Mouse (Mus musculus): ENCODE measurements at regions not wholly inside any gene's neighbourhood (a gene's known extent, or its start where the extent isn't known, plus 50 kb on each side); places are given as distances from the start of the nearest gene placed in this dataset.

DNA sequence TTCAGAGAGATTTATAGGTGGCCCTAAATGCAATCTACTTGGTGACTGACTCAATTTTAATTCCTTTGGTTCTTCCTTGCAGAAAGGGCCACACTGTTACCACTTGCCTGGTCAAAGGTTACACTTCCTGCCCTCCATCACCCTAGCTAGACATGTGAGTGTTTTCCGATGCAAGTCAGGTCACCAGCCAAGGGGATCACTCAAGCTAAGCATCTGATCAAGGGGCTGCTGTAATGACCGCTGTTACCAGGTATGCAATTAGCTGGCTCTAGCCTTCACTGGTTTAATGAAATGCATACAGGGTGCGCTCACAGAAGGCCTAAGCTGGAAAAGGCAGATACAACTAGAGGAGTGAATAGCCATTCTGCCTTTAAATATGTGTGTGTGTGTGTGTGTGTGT, 105.1 kb downstream of the Mtx2 start:
- no peak for DNase-seq (ENCODE audit: low spot score in 2 of 2)

- DNase-seq (ENCODE audit: low spot score in 2 of 2): peak; percentile 31 to 61
Observed at GRCm38 (mm10) chr2:74933190-74933589, 107.6 kb downstream of the Mtx2 start.

DNA sequence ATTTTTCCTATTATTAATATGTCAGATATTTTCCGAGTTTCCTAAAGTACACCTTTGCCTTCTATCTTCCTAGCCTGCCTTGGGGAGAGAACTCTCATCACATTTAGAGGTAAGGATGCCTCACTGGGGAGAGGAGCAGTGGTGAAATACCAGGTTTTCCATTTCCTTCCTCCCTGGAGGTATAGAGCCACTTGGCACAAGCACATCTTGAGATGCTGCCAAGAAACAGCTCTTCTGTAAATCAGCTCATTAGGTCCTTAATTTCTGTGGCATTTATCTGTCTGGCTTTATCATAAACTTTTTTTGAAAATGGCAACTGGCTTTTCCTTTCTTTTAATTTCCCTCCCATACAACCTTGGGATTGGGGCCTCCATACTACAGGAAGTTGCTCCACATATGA, 108.2 kb downstream of the Mtx2 start:
- no peak for DNase-seq (ENCODE audit: low spot score in 2 of 2)

- no peak for DNase-seq (ENCODE audit: low spot score in 2 of 2)
Observed at GRCm38 (mm10) chr2:74938711-74939110, 113.1 kb downstream of the Mtx2 start.

DNA sequence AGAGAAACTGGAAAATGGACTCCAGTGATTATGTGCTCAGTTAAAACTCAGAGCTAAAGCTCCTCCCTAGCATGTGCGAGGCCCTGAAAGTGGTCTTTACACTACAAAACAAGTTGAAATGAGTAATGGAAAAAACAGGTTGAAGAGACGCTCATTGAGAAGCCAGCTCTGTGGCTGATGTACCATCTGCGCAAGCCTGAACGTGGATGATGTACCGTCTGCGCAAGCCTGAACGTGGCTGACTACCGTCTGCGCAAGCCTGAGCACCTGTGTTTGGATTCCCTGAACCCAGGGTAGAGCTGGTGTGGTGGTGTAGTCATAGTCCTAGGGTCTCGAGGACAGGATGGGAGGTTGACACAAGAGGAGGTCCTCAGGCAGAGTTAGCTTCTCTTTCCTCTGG, 116.4 kb downstream of the Mtx2 start:
- no peak for DNase-seq (ENCODE audit: low spot score in 2 of 2)

DNA sequence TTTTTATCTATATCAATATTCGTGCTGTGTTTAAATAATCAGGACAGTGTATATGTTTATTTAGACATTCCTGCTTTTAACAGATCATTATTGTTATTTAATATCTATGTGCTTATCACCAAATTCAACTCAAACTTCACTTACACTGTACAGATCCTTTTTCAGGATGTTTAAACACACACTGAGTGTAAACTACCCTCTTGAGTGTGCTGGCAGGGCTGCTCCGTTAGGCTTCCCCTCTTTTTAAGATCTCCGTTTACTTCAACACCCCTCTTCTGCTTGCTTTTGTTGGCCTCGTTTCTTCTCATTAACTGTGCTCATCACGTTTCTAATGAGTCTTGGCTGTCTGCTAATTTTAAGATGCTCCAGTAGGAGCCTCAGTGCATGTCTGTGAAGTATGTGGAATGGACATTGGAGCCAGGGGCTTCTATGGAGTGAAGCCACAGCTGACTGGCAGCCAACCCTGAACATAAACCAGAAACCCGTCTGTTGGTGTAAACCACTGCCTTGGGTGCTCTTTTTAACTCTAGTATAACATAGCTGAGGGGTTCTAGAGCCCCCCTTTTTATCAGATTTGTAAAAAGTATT, 117.1 kb downstream of the Mtx2 start:
- DNase-seq (ENCODE audit: low spot score in 2 of 2): no peak

GRCm38 (mm10) chr2:74945185-74945749, 119.7 kb downstream of the Mtx2 start:
- DNase-seq (ENCODE audit: low spot score in 2 of 2): no peak

DNA sequence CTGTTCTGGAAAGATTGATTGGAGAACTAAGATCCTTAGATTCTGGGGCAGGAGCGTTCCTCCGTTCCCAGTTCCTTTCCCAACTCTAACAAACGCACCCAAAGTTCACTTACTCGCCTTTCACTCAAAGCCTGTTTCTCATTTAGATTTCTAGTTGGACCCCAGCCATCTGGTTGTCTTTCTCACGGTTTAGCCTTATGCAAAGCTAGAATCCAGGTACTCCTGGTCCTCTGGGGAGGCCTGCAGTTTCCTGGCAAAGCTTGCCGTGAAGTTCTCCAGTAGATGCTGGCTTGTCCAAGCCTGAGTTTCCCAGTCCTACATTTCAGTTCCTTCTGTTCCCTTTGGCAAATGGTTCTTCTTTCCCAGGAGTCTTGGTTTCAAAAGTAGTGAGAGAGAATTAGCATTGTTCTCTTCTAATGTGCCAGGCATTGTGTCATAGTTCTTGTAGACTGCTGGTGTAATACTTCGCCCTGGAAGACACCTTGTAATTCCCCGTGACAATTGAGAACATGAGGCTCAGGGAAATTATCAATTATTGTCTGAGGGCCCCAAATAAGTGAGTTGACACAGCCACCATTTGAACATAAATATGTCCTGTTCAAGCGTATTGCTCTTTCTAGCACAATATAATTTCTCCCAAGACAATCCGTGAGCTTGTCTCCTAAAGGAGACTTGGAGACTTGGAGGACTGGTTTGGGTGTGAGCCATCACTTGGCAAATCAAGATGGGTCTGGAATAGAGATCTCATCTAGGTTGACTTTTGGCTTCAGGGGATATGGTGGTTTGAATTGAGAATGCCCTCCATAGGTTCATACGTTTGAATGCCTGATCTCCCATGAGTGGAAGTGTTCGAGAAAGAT, 126.0 kb downstream of the Mtx2 start:
- DNase-seq (ENCODE audit: low spot score in 2 of 2): no peak

DNA sequence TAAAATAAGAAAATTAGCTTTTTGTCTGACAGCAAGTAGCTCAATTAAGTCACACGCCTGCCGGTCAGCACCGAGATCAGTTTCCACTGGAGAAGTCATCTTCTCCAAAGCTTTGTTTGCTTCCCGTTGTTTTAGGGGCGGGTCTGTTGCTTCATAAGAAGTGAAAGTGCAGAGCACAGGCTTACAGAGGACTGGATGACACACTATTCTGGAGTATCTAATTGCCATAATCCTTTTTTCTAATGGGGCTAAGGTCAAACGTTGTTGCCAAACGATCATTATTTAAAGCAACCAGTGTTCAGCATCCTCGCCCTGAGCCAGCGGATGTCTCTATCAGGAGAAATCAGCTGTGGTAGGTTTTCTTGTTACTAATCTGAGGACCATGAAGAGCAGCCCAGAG, 128.5 kb downstream of the Mtx2 start:
- DNase-seq (ENCODE audit: low spot score in 2 of 2): no peak

- DNase-seq (ENCODE audit: low spot score in 2 of 2): no peak
Observed at GRCm38 (mm10) chr2:74955281-74956128, 129.9 kb downstream of the Mtx2 start.

DNA sequence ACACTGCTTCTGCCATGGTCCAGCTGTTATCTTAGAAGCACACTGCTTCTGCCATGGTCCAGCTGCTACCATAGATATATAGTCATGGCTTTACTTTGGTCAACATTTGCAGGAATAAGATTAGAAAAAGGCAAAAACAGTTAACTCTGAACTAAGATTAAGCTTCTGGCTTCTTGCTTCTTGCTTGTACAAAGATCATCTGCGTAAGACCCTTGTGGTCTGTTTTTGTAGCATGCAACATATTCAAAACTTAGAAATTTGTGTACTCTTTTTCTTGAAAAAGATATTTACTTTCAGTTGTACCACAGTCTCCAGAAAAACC, 130.5 kb downstream of the Mtx2 start:
- DNase-seq (ENCODE audit: low spot score in 2 of 2): no peak

GRCm38 (mm10) chr2:74956556-74956955, 131.0 kb downstream of the Mtx2 start:
- DNase-seq (ENCODE audit: low spot score in 2 of 2): no peak

DNA sequence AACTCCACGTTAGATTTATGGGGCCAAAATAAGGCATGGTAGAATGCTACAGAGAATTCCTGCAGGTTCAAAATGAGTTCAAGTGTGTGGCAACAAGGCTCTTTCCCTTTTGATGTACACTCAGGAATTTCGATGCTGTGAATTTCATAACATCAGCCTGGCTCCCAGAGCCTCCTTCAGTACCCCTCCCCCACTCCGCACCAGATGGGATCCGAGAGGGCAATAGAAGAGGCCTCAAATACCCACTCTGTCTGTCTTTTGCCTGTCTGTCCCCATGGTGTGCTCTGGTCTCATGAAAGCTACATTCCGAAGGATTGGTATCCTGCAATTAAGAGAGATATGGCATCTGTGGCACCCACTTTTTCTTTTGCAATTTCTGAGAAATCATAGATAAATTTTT, 134.3 kb downstream of the Mtx2 start:
- DNase-seq (ENCODE audit: low spot score in 2 of 2): no peak

- DNase-seq (ENCODE audit: low spot score in 2 of 2): no peak
Observed at GRCm38 (mm10) chr2:74962416-74962815, 136.8 kb downstream of the Mtx2 start.

- peak; percentile 56 to 81 for DNase-seq (ENCODE audit: low spot score in 2 of 2)
Observed at GRCm38 (mm10) chr2:74964360-74964759, 138.8 kb downstream of the Mtx2 start.

GRCm38 (mm10) chr2:74964980-74965379, 139.4 kb downstream of the Mtx2 start:
- DNase-seq (ENCODE audit: low spot score in 2 of 2): no peak

- DNase-seq (ENCODE audit: low spot score in 2 of 2): peak; percentile 80 to 88
Observed at GRCm38 (mm10) chr2:74965384-74966060, 139.9 kb downstream of the Mtx2 start.

DNA sequence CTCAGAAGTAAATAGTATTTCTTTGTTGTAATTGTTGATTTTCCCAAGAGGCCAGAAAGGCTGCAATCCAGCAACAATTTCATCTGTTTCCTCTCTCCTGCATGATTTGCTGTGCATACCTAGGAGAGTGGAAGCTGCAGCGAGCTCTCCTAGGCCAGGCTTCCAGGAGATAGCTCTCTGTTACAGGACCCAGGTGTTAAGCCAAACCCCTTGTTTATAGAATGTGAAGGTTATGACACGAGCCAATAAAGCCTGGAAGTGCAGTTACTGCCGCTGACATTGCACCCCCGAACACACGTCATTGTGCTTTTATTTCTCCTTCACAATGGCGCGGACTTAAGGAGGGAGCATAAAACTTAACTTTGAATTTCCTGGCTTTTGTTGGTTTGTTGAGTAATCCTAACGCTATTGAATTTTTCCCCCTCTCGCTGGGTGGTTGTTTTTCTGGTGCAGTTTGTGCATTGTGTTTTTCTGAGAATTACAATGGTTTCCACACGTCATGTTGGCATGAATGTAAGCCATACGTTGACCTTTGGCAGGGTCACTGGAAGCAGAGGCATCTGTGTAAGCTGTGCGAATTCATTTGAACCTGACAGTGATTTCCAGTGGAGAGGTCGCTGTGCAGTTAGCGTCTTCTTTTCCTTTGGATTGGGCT, 145.1 kb downstream of the Mtx2 start:
- DNase-seq (ENCODE audit: low spot score in 2 of 2): peak in 1 of 2 experiments; percentile 3

- DNase-seq (ENCODE audit: low spot score in 2 of 2): no peak
Observed at GRCm38 (mm10) chr2:74973386-74973785, 147.8 kb downstream of the Mtx2 start.

DNA sequence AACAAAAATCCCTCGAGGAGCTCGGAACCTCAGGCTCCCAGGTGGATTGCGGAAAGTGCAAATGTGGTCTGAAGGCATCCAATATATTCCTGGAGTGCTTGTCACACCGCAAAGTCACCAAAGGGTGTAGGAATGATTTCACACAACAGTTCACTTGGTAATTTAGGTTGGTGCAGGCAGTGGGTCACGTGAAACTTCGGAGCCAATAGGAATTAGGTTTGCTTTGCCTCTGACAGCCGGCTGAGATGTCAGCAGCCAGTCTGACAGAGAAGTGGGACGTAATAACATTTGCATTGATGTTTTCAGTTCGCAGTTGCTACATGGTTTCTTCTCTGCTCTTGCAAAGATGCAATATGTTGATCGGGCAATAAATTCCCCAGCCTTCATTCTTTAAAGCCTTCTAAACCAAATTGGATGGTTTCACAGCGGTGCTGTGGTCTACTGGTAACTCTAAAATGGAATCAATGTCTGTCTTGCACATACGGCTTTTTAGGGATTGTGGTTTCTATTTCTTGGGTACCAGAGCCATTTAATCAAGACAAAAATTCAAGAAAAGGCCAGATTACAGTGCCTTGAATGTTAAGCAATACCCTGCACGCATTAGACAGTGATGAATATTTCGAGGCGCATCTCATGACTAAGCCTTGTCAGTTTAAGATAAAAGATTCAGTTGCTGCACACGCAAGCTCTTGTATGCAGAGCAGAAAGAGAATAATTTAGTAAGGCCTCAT, 149.2 kb downstream of the Mtx2 start:
- DNase-seq (ENCODE audit: low spot score in 2 of 2): no peak

GRCm38 (mm10) chr2:74977348-74977747, 151.7 kb downstream of the Mtx2 start:
- DNase-seq (ENCODE audit: low spot score in 2 of 2): no peak

Measured in heart, adult 9 months (tissue).